Mouse (Mus musculus) cortical plate, adult 2 months (tissue): Measurements from ENCODE around the gene Htr5b.

Source experiments
- CTCF ChIP-seq: fragments of 200-500 bp; IDR thresholded peaks from 2 replicates; pipeline ENCODE4 v1.5.1; 2011; ENCODE audit warnings: mild to moderate bottlenecking, control low read depth, low read length; ENCODE audit not compliant: insufficient read depth; ENCODE audit errors: extremely low read depth
- POLR2A ChIP-seq: fragments of 200-500 bp; IDR thresholded peaks from 2 replicates; pipeline ENCODE4 v1.6.1; 2011; ENCODE audit warnings: mild to moderate bottlenecking, low read length, control low read depth; ENCODE audit not compliant: insufficient read depth; ENCODE audit errors: extremely low read depth

DNA sequence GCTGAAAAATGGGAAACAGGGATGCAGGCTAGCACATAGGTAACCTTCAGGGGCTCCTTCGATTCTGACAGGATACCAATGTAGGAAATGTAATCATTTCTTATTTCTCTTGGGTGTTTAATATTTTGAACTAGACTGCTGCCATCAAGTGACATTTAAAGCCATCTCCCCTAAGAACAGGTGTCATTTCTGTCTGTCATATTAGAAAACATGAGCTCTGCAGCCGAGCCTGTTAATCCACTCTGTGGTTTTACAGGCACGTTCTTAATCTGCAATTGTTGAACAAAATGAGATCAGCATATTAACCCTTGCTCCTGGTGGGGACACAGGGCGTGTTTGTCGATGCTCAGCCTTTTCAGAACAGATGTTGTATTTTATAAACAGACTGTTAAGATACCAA is 56.8 kb downstream of the Htr5b start:
- no peak for TF ChIP-seq POLR2A
- TF ChIP-seq CTCF, result no peak
